Mouse (Mus musculus) left cerebral cortex, adult 9 months (tissue): ENCODE results near the gene Xpc.

Experiments
- DNase-seq, 2 experiments: peaks; one replicate each; pipeline ENCODE4 v3.0.0; 2022; ENCODE audit warnings: low spot score in 2 of 2

The Xpc gene

DNA sequence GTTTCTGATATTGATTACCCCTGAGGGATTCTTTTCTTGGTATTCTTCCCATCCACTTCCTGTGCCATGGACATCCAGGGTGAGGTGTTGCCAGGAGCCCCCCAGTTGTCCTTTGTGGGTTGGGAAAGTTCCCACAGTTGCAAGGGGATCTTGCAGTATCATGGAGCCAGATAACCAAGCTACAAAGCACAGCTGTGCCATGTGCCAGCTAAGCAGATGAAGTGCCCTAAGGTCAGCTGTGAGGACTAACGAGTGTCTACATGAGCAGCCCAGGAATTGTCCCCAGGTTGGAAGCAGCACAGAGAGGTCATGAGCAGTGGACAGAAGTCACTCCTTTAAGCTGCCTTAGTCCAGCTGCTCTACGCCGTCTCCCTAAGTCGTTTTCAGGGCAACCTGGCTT, 9.9 kb upstream of the Xpc start:
- no peak for DNase-seq

DNA sequence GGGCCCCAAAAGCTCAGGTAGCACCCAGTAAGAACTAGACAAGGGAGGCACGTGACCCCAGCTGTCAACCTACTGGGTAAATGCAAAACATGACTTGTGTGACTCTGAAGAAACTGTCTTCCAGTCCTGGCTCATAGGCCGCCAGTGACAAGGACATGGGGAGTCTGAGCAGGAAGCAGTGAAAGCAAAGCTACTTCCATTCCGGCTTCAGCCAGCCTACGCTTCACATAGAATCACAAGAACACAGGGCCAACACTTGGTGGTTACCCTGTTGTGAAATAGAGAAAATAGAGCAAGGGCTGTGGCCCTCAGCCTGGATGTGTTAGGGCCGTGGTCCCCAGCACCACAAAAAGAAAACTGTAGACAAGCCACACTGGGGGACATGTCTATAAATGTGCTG, 7.1 kb upstream of the Xpc start:
- DNase-seq, result no peak

DNA sequence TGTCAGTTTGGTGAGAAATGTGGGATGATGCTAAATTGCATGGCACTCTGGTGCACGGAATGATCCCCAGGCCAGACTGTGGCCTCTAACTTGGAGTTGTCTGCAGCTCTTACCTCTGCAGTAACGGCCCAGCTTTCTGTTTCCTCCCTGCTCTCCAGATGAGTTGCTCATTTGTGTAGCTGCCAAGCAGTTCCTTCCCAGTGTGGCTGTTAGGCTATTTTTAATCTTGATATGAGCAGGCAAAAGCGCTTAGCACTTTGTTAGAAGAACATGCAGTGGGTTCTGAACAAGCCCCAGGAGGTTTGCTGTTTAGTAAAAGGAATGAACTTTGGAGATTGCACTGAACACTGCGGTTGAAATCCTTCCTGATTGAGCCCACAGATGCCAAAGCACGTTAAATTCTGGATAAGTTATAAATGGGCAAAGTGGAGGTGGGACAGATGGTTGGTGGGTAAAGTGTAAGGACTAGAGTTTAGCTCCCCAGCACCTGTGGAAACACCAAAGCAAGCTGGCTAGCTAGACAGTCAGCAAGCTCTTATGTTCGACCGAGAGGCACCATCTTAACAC, 2.8 kb upstream of the Xpc start:
- DNase-seq, result peak in 1 of 2 experiments; percentile 56

- no peak for DNase-seq
Measured at GRCm38 (mm10) chr6:91514737-91515362, 838 bp downstream of the Xpc start.

- DNase-seq, result no peak
Measured at GRCm38 (mm10) chr6:91514135-91514534, 1.6 kb downstream of the Xpc start.

GRCm38 (mm10) chr6:91510211-91510610, 5.5 kb downstream of the Xpc start:
- no peak for DNase-seq

GRCm38 (mm10) chr6:91509326-91509725, 6.4 kb downstream of the Xpc start:
- peak in 1 of 2 experiments; percentile 60 for DNase-seq

DNA sequence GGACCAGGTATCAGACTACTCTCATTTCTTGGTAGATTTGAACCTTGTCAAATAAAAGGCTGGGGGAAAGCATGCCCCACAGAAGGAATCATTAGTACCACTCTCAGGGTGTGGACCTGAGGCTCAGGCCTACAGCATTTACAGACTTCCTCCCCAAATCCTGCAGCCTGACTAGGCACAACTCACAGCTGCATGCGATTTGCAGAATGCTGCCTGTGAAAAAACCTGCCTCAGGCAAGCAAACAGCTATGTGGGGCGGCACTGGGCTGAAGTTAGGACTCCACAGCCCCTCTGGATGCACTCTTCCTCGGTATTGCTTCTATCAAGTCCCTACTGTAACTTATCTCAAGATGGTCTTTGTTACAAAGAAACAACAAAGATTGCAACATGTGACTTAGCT, 7.6 kb downstream of the Xpc start:
- DNase-seq, result no peak

- DNase-seq, result no peak
Measured at GRCm38 (mm10) chr6:91506036-91506435, 9.7 kb downstream of the Xpc start.

GRCm38 (mm10) chr6:91503302-91503701, 12.4 kb downstream of the Xpc start:
- DNase-seq, result no peak

GRCm38 (mm10) chr6:91494526-91494925, 21.2 kb downstream of the Xpc start:
- no peak for DNase-seq

GRCm38 (mm10) chr6:91493053-91493452, 22.6 kb downstream of the Xpc start:
- DNase-seq, result no peak

DNA sequence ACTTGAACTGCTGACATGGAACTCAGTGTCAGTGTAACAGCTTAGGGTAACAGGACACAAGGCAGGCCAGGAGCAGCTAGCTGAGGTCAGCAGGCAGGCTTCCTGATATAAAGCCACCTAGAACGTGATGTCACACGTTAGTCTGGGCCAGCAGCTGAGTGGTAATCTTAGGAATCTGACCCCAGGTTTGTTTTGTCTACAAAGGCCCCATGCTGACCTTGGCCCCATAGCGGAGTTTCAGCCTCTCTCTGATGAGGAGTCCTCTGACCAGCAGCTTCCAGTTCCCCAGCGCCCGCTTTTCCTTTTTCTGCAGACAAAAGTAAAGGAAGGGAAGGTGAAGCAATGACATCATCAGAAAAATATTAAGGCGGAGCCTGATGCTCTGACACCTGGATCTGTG, 24.7 kb downstream of the Xpc start:
- DNase-seq, result no peak

DNA sequence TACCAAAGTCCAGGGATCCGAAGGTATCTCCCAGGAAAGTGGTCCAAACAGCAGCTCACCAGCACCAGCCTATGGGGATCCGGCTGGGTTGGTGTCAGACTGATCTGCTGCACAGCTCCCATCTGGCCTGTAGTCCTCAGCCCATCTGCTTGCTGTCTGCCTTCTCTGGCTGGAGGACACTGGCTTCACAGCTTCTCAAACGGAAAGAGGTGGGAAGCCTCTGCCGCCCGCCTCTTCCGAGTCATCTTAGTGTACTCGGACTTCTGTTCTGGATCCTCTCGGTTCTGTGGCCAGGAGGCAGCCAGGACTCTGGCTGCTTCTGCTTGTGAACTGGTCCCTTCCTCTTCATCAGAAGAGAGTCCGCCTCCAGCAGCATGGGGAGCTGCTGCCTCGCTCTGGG, 25.8 kb downstream of the Xpc start:
- peak in 1 of 2 experiments; percentile 69 for DNase-seq

GRCm38 (mm10) chr6:91488496-91489212, 27.0 kb downstream of the Xpc start:
- DNase-seq, result peak; percentile 55 to 64

GRCm38 (mm10) chr6:91486736-91487453, 28.8 kb downstream of the Xpc start:
- DNase-seq, result no peak

GRCm38 (mm10) chr6:91483371-91483770, 32.3 kb downstream of the Xpc start:
- DNase-seq, result no peak

- no peak for DNase-seq
Measured at GRCm38 (mm10) chr6:91476541-91476940, 39.1 kb downstream of the Xpc start.

GRCm38 (mm10) chr6:91474441-91475190, 41.1 kb downstream of the Xpc start:
- peak in 1 of 2 experiments; percentile 23 for DNase-seq

DNA sequence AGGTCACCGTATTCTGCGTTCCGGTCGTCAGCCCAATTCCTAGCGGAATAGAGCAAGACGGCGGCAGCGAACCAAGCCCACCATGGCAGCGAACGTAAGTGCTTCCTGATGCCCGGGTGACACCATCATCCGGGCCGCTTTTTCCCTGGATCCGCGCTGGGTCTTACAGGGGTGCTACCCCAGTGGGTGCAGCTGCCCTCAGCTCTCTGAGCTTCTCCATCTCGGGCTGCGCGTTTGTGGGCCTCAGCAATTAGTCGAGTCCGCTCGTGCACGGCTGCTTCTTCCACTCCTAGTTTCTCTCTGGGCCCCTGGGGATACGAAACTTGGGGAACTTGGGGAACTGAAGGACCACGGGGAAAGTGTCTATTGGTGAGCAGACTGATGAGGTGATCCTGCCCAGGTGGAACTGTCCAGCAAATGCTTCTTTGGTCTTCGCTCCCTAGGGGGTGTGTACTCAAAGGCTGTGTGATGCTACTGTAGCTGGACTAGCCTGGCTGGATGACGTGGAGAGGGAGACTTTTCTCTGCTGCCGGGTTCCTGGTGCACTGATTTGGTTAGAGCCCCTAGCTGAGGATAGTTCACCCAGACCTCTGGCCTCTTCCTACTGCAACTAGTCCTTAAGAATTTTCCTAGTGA, 41.8 kb downstream of the Xpc start:
- DNase-seq, result no peak
